Mouse (Mus musculus): ENCODE data around the gene Appl1. TPM values are rescaled to one million over a fixed set of nuclear protein-coding genes. Genes with fewer than 3 reads are reported as not detected.
A peak's percentile ranks its signal among the peaks of the same experiment; 100 is the strongest.

The Appl1 gene
- total RNA-seq (2021) (10 to 100 TPM; 38.7 to 49.6 TPM), polyA plus RNA-seq (2012; rRNA removed) (2.6 TPM in 2 replicates)
- long read RNA-seq, full-length matches to known transcripts: 20 of 29 reads
- long read RNA-seq, partial matches to known transcripts: 1 of 29 reads
- long read RNA-seq, other reads (novel, unspliced or antisense): 8 of 29 reads

GRCm38 (mm10) chr14:26971106-26971789 lies at the start of gene Appl1:
TSS of gene Appl1 (minus strand) at chr14:26971232.
- no peak for DNase-seq

GRCm38 (mm10) chr14:27019850-27020249 lies 48.8 kb upstream of the Appl1 start:
- peak; percentile 86 for DNase-seq

GRCm38 (mm10) chr14:27017936-27018335 lies 46.9 kb upstream of the Appl1 start:
- DNase-seq: no peak

DNA sequence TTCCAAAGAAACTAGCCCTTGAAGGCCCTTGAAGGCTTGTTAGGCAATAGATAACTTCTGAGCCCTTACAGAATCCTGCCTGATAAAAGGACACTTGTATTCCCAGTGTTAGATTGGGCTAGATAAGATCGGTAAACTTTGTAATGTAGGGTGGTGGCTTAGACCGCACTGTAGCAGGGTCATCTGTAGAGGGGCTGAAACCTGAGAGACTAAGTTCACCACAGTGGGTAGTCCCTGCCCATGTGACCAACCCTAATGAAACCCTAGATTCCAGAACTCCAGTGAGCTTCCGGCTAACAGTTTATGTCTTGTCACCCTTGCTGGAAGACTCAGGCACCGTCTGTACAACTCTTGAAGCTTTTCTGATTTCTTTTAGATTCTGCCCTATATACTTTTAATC lies 42.6 kb upstream of the Appl1 start:
- DNase-seq: no peak

DNA sequence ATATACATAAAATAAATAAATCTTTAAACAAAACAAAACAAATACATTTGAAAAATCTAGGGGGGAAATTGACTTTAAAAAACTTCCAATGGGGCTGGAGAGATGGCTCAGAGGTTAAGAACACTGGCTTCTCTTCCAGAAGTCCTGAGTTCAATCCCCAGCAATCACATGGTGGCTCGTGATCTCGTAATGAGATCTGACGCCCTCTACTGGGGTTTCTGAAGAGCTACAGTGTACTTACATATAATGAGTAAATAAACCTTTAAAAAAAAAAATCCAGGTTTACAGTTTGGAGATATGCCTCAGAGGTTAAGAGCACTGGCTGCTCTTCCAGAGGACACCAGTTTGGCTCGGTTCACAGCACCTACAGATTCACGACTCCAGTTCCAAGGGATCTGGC lies 40.5 kb upstream of the Appl1 start:
- no peak for DNase-seq

DNA sequence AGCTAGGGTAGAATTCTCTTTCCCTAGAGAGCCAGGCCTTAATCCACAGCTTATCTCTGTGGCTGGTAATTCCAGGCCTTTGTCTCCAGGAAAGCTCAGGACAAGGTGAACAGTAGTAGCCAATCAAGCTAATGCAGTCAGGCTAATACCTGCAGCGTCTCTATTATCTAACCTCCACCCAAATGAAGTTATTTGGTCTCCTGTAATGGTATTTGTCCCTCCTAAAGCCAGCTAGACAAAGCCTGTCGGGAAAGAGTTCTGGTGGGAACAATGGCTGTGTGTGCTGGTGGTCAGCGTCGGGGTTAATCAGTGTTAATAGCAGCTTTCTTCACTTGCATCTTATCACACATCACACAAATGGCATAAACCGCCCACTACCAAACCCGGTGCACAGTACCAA lies 34.9 kb upstream of the Appl1 start:
- DNase-seq: no peak

GRCm38 (mm10) chr14:27004906-27005305 lies 33.9 kb upstream of the Appl1 start:
- DNase-seq: no peak

DNA sequence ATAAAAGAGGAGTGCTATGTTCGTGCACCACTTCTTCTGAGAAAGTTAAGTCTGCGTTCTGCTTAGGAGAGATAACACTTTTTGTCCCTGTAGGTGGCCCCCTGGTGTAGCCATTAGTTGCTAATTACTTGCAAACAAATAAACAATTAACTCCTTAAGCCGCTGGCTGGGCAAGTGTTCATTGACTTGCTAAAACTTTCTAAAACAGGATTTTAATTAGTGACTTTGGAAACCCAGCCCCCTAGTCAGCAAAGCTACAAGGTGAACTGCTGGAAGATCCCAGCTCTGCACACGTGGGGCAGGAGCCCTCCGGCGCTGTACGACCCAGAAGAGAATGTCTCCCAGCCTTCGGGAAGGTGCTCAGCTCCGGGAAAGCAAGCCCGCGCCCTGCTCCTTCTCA lies 29.4 kb upstream of the Appl1 start:
- no peak for DNase-seq

DNA sequence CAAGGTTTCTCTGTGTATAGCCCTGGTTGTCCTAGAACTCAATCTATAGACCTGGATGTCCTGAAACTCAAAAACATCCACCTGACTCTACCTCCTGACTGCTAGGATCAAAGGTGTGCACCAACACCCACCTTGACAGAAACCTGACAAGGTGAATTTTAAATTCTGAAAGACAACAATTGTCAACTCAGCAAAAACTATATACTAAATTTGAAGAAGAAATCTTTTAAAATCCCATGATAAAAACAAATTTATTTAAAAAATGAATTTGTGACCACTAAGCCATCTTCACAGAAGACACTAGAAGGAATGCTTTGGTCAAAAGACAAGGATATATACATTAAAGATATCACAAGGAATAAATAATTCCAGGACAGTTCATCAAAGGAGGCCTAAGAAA lies 25.2 kb upstream of the Appl1 start:
- no peak for DNase-seq

- DNase-seq: peak; percentile 43
Measured at GRCm38 (mm10) chr14:26994211-26994741, 23.2 kb upstream of the Appl1 start, which contains the start of gene Hesx1. TSS of gene Hesx1 (plus strand) at chr14:26994416.

GRCm38 (mm10) chr14:26993427-26993826 lies 22.4 kb upstream of the Appl1 start:
- DNase-seq: no peak

GRCm38 (mm10) chr14:26991622-26992021 lies 20.6 kb upstream of the Appl1 start:
- no peak for DNase-seq

- DNase-seq: no peak
Measured at GRCm38 (mm10) chr14:26988694-26989093, 17.7 kb upstream of the Appl1 start.

GRCm38 (mm10) chr14:26982150-26982530 lies 11.1 kb upstream of the Appl1 start:
- peak; percentile 79 for DNase-seq

GRCm38 (mm10) chr14:26981494-26982149 lies 10.6 kb upstream of the Appl1 start:
- no peak for DNase-seq

GRCm38 (mm10) chr14:26981021-26981420 lies 10.0 kb upstream of the Appl1 start:
- DNase-seq: no peak

DNA sequence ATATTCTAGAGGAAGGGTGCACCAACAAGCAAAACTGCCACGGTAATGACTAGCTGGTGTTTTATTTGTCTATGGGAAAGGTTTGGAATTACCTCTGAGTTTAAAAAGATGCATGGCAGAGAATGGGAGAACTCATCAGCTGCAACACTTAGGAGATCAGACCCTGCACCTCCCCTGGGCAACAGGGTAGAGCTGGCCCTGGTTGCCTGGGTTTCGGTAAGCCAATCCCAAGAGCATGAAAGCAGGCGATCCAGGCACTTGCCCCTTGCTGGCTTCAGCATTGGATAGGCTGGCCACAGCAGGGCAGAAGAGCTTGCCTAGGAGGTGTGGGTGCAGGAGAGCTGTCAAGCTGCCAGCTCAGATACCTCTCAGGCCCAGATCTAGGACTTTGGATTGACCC lies 8.8 kb upstream of the Appl1 start:
- DNase-seq: no peak

- no peak for DNase-seq
Measured at GRCm38 (mm10) chr14:26977500-26977899, 6.5 kb upstream of the Appl1 start.

- DNase-seq: no peak
Measured at GRCm38 (mm10) chr14:26976212-26976611, 5.2 kb upstream of the Appl1 start.

GRCm38 (mm10) chr14:26975490-26975889 lies 4.5 kb upstream of the Appl1 start:
- DNase-seq: peak; percentile 75

- DNase-seq: no peak
Measured at GRCm38 (mm10) chr14:26973089-26973488, 2.1 kb upstream of the Appl1 start.

DNA sequence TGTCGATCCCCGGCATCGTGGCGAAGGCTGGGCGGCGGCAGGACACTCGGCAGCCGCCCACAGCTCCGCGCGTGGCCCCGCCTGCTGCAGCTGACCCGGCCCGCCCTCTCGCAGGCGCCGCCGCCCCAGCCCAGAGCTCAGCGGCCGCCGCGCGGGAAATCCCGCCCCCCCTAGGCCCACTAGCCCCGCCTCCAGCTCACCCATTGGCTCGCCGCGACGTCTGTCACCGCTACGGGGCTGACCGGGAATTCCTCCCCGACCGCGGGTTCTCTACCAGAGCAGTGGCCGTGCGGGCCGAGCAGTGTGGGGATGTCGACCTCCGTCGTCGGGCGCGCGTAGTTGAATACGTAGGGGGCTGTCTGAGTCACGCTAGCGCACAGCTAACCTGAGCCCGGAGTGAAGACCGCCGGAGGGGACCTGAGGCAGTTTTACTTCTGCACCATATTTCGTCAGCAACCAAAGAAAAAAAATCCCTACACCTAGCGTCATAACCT lies 546 bp downstream of the Appl1 start:
- DNase-seq: peak; percentile 98

- DNase-seq: peak; percentile 70
Measured at GRCm38 (mm10) chr14:26969856-26970407, 1.1 kb downstream of the Appl1 start.

Data from adrenal gland, adult 2 months (tissue).